Mouse (Mus musculus) T-helper 1 cell (primary cell): ENCODE data around the gene 2010111I01Rik.

ENCODE experiments used
- in situ Hi-C: fragments of 300-600 bp; cut with MboI, MseI; formaldehyde crosslinking; loops from one replicate; pipeline ENCODE4 v1.15.1; 2025; ENCODE audit warnings: high pct_unique_total_duplicates

The 2010111I01Rik gene

DNA sequence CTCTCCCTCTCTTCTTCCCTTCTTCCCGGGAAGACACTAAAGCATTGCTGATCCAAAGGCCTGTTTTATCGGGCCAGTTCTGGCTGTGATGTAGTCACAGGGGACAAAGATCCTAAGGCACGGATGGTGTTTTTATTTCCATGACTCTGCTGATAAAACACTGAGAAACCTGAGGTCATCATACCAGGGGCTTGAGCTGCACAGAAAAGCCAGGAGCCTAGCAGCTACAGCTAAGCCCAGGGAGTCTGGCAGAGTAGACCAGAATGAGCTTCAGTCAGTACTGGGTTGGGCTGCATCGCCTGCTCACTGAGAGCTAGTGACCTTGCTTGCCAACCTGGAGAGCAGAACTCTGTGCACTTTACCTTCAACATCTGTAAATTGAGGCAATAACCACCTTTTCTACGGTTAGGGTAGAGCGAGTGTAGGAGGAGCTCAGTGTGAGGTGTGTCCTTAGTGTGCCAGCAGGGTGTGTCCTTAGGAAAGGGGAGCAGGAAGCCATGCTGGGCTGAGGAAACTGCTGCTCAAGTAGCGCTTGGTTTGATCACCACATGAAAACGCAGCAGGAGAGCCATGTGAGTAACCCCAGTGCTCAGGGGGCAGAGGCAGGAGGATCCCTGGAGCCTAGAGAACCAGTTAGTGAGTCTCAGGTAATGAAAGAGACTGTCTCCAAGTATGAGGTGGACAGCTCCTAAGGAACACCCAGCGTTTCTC lies 186.5 kb downstream of the 2010111I01Rik start:
- in situ Hi-C loops: no loop called here

DNA sequence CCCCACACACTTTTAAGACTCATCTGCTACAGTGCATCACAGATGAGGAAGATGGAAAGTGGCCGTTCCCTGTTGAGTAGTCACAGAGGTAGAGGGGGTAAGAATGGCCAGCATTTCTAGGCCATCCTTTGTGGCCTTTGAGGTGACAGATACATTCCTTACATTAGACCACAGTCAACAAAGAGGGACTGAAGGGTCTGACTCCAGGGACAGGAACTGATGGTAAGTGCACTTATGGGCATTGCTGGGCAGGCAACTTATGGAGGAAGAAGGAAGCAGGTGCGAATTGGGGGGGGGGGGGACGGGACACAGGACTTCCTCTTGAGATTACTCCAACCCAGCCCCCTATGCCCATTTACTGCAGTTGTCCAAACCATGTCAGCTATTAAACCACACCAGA lies 187.8 kb downstream of the 2010111I01Rik start:
- in situ Hi-C loops: no loop called here

- in situ Hi-C loops: no loop called here
Measured at GRCm38 (mm10) chr13:63153397-63153796, 188.7 kb downstream of the 2010111I01Rik start.

DNA sequence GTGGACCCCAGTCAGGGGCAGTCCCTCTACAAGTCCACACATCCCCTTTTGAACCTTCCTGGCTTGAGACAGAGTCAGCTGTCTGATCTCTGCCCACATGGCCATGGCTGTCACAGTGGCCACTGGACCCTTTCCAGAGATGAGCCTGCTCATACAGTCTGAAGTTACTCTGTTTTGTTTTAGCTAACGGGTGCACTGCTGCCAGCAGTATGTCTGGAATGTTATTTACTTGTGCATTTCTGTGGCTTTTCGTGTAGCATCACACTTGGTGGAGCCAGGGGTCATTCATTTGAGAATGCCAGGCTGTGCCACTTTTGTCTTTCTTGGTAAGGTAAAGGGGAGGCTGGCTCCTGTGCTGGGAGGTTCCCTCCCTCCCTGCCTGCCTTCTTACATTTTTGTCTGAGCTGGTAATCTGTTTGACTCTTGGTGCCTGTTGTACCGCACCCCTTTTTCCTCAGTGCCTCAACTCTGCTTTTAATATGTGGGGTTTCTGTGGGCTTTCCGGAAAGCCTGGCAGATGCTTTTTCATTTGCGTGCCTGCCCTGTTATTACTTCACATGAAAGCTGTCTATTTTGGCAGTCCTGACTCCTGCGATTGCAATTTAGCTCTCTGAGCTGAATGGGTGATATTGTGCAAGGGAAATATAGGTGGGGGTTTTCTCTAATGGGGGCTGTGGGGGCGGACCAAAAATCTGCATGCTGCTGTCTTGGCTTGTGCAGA lies 190.3 kb downstream of the 2010111I01Rik start:
- in situ Hi-C loops: no loop called here

- in situ Hi-C loops: no loop called here
Measured at GRCm38 (mm10) chr13:63156264-63156663, 191.6 kb downstream of the 2010111I01Rik start.

DNA sequence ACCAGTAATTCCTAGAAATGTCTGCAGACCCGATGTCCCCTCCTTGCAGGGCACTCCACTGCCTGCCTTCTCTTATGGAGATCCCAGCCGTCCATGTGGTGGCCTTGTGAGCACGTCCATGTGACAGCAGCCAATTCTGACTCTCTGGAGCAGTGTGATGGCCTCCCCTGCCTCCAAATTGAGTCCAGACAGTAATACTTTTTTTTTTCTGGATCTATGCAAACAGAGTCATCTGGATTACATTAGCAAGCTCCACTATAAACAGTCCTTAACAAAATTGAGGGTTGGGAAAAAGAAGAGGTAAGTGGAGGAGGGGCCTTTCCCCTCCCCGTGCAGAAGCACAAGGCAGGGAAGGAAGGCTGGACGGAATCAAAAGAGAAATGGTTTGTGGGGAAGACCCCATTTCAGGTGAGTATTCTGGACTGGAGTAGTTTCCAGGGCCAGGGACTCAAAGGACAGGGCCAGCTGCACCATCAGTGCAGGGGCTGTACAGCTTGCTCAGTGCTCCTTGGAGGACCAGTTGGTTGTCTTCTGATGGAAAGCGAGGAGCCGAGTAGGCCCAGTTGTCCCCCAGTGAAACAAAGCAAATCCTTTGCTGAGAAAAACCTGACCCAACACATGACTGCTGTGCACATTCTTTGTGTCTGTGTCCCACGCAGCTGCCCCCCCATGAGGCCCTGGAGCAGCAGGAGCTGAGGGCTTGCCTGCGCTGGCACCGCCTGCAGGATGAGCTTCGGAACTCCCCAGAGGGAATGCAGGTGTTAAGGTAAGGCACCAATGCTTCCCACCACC lies 205.8 kb downstream of the 2010111I01Rik start:
- in situ Hi-C loops: no loop called here

DNA sequence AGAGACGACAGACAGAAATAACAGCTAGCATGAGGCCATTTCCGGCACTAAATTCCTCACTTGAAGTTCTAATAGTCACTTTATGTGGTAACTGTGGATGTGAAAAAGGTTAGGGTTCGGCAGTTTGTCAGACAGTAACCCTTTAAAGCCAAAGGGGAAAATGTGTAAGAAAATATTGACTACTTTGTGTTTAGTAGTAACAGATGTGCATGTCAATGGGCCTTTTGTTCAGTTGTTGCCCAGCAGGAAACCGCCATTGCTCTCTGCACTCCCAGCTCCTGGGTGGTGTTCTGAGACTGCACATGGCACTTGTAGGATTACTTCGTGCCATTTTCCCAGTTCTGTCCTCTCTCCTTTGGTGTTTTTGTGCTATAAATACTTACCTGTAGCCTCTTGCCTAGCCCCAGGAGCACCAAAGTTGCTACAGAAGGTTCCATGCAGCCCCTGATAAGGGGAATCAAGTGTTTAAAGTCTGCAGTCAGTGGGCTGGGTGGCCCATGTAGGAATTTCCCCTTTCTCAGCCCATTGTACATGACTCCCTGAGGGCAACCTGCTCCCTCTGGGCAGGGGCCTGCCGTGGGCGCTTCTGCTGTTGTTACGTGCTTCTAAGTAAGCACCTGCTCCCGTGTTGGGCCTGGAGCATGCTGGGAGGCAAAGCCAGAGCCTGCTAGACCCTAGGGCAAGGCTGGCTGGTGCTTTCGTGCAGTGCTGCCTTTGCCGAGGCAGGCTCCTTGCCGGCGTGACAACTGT lies 206.8 kb downstream of the 2010111I01Rik start:
- in situ Hi-C loops: no loop called here

DNA sequence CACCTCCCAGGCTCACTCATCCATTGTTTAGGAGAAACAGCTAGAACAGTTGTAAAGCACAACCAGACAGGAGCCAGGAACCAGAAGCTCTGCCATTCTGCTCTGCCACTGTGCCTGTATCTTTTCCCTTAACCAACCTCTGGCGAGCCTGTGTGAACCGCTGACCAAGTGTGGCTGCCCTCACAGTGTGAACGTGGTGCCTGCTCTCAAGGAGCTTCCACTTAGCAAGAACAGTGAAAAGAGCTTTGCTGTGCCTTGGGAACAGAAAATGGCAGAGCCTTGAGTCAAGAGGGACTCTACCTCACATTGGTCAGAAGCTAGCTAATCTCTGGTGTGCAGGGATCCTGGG lies 207.4 kb downstream of the 2010111I01Rik start:
- in situ Hi-C loops: no loop called here

GRCm38 (mm10) chr13:63174252-63175020 lies 209.7 kb downstream of the 2010111I01Rik start:
- in situ Hi-C loops: loop anchor here (25.0 kb wide), 1 partner anchor 712 kb away; the partner anchor contains the start of gene Gm49359

- in situ Hi-C loops: loop anchor here (25.0 kb wide), 1 partner anchor 714 kb away; the partner anchor contains the start of gene Gm49359
Measured at GRCm38 (mm10) chr13:63176131-63176530, 211.4 kb downstream of the 2010111I01Rik start.

- in situ Hi-C loops: loop anchor here (25.0 kb wide), 1 partner anchor 715 kb away; the partner anchor contains the start of gene Gm49359
Measured at GRCm38 (mm10) chr13:63177232-63177631, 212.5 kb downstream of the 2010111I01Rik start.

DNA sequence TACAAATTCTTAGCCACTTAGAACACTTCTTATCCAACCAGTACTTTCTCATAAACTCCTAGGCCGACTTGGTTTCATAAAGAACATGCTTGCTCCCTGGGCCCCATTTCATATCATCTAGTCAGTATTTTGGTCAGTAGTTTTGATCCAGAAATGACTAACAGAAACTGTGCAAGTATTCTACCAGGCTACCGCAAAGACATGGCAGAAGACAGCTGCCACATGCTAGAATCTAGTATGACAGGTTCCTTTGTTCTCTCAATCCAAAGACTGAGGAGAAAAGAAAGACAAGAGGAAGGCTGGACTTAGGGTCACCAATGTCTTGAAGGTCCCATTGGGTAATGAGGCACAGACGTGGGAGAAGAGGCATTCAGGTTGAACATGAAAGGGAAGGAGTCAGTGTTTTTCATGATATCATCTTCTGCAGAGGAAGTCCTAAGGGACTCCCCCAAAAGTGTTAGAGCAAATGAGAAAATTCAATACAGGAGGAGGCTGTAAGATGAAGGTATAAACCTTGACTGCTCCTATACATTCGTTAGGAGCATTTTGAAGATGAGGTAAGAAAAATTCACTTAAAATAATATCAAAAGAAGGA lies 216.0 kb downstream of the 2010111I01Rik start:
- in situ Hi-C loops: loop anchor here (5.0 to 25.0 kb wide), 3 partner anchors 47 to 718 kb away; partner anchors contain the start of gene Gm49359

GRCm38 (mm10) chr13:63184946-63185345 lies 220.3 kb downstream of the 2010111I01Rik start:
- in situ Hi-C loops: loop anchor here (5.0 to 25.0 kb wide), 3 partner anchors 42 to 723 kb away; partner anchors contain the start of gene Gm49359

DNA sequence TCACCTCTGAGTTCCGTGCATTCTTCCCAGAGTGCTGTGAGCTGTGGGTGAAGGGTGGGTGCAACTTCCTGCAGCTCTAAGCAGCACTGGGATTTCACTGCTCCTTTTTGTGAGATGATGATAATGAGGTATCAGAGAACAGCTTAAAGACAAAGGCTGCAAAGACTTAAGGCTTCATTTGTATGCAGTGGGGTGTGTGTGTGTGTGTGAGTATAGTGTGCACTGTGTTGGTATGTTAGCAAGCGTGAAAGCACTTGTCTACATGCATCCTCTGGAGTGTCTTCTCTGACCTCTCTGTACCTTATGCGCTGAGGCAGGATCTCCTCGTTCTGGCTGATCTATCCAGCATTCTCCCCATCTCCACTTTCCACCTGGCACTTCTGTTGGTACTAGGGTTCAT lies 221.5 kb downstream of the 2010111I01Rik start:
- in situ Hi-C loops: loop anchor here (10.0 to 25.0 kb wide), 2 partner anchors 69 to 724 kb away; partner anchors contain the start of gene Gm49359

DNA sequence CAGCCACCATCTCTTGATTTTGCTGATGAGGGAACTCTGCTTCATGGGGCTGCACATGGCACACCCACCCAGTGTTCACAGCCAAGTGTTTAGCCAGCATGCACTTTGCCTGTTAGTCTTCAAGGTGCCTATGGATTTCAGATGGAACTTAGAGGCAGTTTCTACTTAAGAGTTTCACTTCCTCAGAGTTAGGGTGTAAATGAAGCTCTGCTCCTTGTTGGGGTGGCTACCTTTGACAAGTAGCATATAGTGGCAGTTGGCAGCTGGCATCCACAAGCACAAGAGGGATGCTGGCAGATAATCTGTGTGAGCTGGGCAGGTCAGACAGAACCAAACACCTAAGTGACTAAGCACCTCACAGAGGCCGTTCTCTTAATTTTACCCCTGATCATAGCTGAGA lies 221.9 kb downstream of the 2010111I01Rik start:
- in situ Hi-C loops: loop anchor here (10.0 to 25.0 kb wide), 2 partner anchors 68 to 724 kb away; partner anchors contain the start of gene Gm49359

GRCm38 (mm10) chr13:63187145-63188143 lies 222.8 kb downstream of the 2010111I01Rik start:
- in situ Hi-C loops: loop anchor here (10.0 to 25.0 kb wide), 2 partner anchors 67 to 725 kb away; partner anchors contain the start of gene Gm49359

- in situ Hi-C loops: loop anchor here (10.0 to 25.0 kb wide), 2 partner anchors 66 to 726 kb away; partner anchors contain the start of gene Gm49359
Measured at GRCm38 (mm10) chr13:63188306-63188705, 223.6 kb downstream of the 2010111I01Rik start.

- in situ Hi-C loops: loop anchor here (10.0 to 25.0 kb wide), 2 partner anchors 66 to 727 kb away; partner anchors contain the start of gene Gm49359
Measured at GRCm38 (mm10) chr13:63188811-63189210, 224.1 kb downstream of the 2010111I01Rik start.
